Mouse (Mus musculus) frontal cortex, postnatal 36 days (tissue): Measurements from ENCODE around the gene Ifna4.

Experiments used
- DNase-seq, 2 experiments: peaks; one replicate each; pipeline ENCODE4 v3.0.0; 2022; ENCODE audit warnings: low spot score in 2 of 2

The Ifna4 gene

DNA sequence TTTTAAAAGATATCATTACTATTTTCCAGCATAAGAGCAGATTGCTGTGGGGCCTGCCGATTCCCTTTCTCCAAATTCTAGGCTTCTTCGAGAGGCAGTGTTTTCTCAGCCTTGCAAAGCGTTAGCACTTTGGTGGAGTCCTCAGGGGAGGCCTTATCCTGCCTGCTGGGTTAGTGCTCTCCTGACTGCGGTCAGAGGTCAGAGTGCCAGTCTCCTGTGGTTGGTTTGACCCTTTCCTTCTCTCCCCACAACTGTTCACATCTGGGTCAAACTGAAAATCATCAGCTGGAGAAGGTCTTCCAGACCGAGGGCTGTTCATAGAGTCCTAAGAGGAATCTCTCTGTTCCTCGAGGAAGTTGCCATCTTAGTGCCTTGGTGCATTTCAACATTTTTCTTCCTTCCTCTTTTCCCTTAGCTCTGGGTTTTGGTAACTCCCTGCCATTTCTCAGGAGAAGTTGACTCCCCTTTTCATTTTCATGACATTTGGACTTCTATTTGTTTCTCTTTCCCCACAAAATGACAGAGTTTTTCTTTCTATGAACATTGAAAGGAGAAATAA, 23.4 kb downstream of the Ifna4 start:
- no peak for DNase-seq

DNA sequence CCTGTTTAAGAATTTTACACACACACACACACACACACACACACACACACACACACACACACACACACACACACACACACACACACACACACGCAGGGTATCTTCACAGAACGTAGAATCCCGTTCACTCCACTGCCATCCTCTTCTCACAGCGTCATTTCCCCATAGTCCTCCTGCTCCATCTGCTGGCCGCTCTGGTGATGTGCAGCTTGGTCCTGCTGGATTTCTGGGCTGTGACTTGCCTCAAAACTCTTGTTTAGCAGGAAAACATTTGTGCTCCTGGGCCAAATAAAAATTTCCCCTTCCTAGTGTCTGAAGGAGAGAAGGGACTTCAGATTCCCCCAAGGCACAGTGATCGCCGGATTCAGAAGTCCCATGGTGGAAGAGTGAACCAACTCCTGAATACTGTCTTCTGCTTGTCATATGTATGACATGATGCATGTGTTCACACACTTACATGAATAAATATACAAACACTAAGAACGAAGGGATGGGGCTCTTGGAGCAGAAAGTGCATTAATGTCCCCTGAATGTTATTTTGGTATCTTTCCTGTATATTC, 25.8 kb downstream of the Ifna4 start:
- peak; percentile 70 to 72 for DNase-seq

DNA sequence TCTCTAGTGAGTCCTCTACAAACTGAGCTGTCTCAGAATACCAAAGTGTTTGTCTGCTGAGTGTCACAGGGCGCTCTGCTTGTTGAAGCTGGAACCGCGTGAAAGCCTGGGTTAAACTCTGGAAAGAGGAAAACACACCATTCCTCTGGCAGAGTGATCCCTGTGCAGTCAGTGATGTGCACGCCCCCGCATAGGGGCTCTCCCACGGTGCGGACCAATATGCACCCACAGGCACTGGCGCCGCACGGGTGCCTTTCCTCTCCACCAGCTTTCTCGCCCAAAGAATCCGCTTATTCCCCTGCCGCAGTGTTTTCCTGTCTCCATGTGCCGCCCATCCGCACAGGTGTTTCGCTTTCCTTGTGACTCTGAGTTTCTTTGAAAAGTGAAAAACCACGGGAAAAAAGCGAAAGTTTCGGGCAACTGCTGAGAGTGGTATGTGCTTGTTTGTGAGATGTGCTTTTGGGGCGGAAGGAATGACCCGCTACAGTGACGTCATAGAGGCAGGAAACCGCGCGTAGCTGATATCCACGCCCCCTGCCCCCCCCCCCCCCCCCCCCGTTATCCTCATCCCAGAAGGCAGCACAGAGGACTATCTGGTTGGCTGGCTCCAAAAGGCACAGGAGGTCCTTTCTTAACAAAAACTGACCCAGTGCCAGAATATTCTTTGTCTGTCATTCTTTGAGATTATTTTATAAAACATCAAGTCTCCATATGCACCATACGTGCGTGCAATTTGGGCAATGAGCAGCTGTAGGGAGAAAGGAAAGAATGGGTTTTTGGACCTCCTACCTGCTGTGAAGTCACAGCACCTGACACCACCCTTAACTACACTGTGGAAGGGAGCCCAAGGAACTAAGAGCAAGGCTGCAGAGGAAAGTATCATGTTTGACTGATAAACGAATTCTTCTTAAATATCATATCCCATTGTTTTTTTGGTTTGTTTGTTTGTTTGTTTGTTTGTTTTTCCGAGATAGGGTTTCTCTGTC, 26.6 kb downstream of the Ifna4 start:
- DNase-seq, result peak; percentile 11 to 19

GRCm38 (mm10) chr4:88872691-88873090, 31.0 kb downstream of the Ifna4 start:
- peak in 1 of 2 experiments; percentile 21 for DNase-seq

DNA sequence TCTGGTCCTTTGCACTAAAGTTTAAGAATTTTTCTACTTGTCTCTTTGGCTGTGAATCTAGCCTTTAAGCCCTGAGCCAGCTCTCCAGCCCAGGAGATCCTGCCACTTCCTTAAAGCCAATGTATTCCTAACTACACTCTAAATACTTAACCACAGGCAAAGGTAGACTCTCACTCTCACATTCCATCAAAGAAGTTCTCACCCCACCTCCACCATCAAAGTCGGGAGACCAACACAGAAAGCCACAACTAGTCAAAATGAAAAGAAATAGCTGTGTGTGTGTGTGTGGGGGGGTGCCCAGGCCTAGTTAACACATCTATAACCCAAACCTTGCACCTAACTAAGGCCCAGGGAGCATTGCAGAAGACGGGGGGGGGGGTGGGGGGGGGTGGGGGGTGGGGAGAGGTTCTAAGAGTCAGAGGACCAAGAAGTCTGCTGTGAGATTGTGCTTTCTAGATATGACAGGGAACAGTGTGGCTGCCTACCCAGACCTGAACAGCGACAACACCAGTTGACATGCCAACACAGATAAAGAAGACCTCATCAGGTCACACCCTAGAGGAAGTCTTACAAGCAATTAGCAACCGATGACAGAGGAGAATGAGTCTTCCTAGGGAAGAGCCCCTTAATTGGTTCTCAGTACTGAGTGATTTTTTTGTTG, 33.9 kb downstream of the Ifna4 start:
- no peak for DNase-seq

GRCm38 (mm10) chr4:88876520-88876919, 34.9 kb downstream of the Ifna4 start:
- no peak for DNase-seq

GRCm38 (mm10) chr4:88878246-88878645, 36.6 kb downstream of the Ifna4 start:
- no peak for DNase-seq

GRCm38 (mm10) chr4:88878772-88879171, 37.1 kb downstream of the Ifna4 start:
- no peak for DNase-seq

GRCm38 (mm10) chr4:88880101-88880500, 38.4 kb downstream of the Ifna4 start, which contains the start of gene Ifne:
TSS of gene Ifne (minus strand) at chr4:88880201.
- DNase-seq, result no peak

GRCm38 (mm10) chr4:88888236-88888635, 46.6 kb downstream of the Ifna4 start:
- DNase-seq, result no peak
